Mouse (Mus musculus) myocyte (in vitro differentiated cells): ENCODE results near the gene Mcoln1. TPM values are rescaled to one million over a fixed set of nuclear protein-coding genes. Genes with fewer than 3 reads are reported as not detected.

Experiments
- H3K27me3 ChIP-seq: one replicate; pipeline ENCODE4 v1.6.1; 2011; ENCODE audit not compliant: control insufficient read depth, insufficient read depth, insufficient read length
- H3K36me3 ChIP-seq: one replicate; pipeline ENCODE4 v1.6.1; 2011; ENCODE audit not compliant: control insufficient read depth, insufficient read depth
- H3K4me2 ChIP-seq: one replicate; pipeline ENCODE4 v1.6.1; 2011; ENCODE audit warnings: low read depth, control low read depth
- H3K4me3 ChIP-seq: one replicate; pipeline ENCODE4 v1.5.1; 2011; ENCODE audit warnings: mild to moderate bottlenecking, control low read depth, moderate library complexity
- H3K79me2 ChIP-seq: one replicate; pipeline ENCODE4 v1.6.1; 2011; ENCODE audit not compliant: control insufficient read depth, insufficient read depth
- H3ac ChIP-seq: one replicate; pipeline ENCODE4 v1.6.1; 2011; ENCODE audit not compliant: control insufficient read depth, insufficient read length
- CEBPB ChIP-seq: IDR thresholded peaks from 2 replicates; pipeline ENCODE4 v1.6.1; 2011; ENCODE audit warnings: mild to moderate bottlenecking, moderate library complexity; ENCODE audit not compliant: poor library complexity, insufficient read depth, severe bottlenecking
- MAX ChIP-seq: IDR thresholded peaks from one replicate; pipeline ENCODE4 v1.6.1; 2011; ENCODE audit warnings: low read depth, mild to moderate bottlenecking, control low read depth
- MYOD1 ChIP-seq, 3 experiments: IDR thresholded peaks; one replicate each; pipeline ENCODE4 v1.6.1; 2011; ENCODE audit warnings: control low read depth in 2 of 3, low read depth in 2 of 3, mild to moderate bottlenecking in 2 of 3, moderate library complexity in 1 of 3; ENCODE audit not compliant: insufficient read length in 2 of 3, control insufficient read depth in 1 of 3
- MYOG ChIP-seq, 3 experiments: IDR thresholded peaks; one replicate each; pipeline ENCODE4 v1.6.1; 2011; ENCODE audit warnings: control low read depth in 2 of 3, low read depth in 2 of 3, mild to moderate bottlenecking in 2 of 3; ENCODE audit not compliant: insufficient read length in 2 of 3, control insufficient read depth in 1 of 3, insufficient read depth in 1 of 3
- POLR2AphosphoS2 ChIP-seq: IDR thresholded peaks from one replicate; pipeline ENCODE4 v1.6.1; 2011; ENCODE audit warnings: low read depth, control low read depth; ENCODE audit not compliant: insufficient read length
- REST ChIP-seq: IDR thresholded peaks from one replicate; pipeline ENCODE4 v1.6.1; 2011; ENCODE audit warnings: mild to moderate bottlenecking, control low read depth, moderate library complexity; ENCODE audit not compliant: insufficient read depth, insufficient read length
- SRF ChIP-seq: IDR thresholded peaks from one replicate; pipeline ENCODE4 v1.6.1; 2011; ENCODE audit warnings: low read depth; ENCODE audit not compliant: control insufficient read depth, insufficient read length
- TCF12 ChIP-seq: IDR thresholded peaks from one replicate; pipeline ENCODE4 v1.6.1; 2011; ENCODE audit warnings: mild to moderate bottlenecking, control low read depth; ENCODE audit not compliant: poor library complexity, insufficient read depth, severe bottlenecking
- TCF3 ChIP-seq: IDR thresholded peaks from one replicate; pipeline ENCODE4 v1.6.1; 2011; ENCODE audit warnings: low read depth, control low read depth; ENCODE audit not compliant: insufficient read length
- USF1 ChIP-seq: IDR thresholded peaks from one replicate; pipeline ENCODE4 v1.6.1; 2011; ENCODE audit warnings: low read depth, mild to moderate bottlenecking, control low read depth, moderate library complexity
- polyA plus RNA-seq: library from polyadenylated mRNA; unstranded; fragments of >200 nt; fragmentation: generic; extraction: Trizol; gene quantifications from one replicate; pipeline ENCODE4 v1.2.1, GENCODE M21; 2012; ENCODE audit warnings: missing spikeins

The Mcoln1 gene
- polyA plus RNA-seq, 1 experiment, result 44.1 TPM

- no peaks in the 10 kb centered on the region for H3K27me3 ChIP-seq
- no peak overlapping the region for H3K4me2 ChIP-seq
- H3K36me3 ChIP-seq, result no peaks in the 10 kb centered on the region
- TF ChIP-seq MAX (no peak), TCF3 (no peak), USF1 (no peak), SRF (no peak), CEBPB (no peak), MYOG (IDR thresholded peaks at IDR 0.05; ENCODE audit: control insufficient read depth in 1 of 3, insufficient read depth in 1 of 3, insufficient read length in 2 of 3, low read depth in 2 of 3) (no peak), TCF12 (no peak), POLR2AphosphoS2 (no peak), MYOD1 (IDR thresholded peaks at IDR 0.05; ENCODE audit: control insufficient read depth in 1 of 3, insufficient read length in 2 of 3, low read depth in 2 of 3) (no peak)
- H3ac ChIP-seq, result no peak overlapping the region
- no peak overlapping the region for H3K4me3 ChIP-seq
- H3K79me2 ChIP-seq, result no peaks in the 10 kb centered on the region
These were observed 46.3 kb downstream of the Mcoln1 start for GRCm38 (mm10) chr8:3546511-3546910.

- Histone ChIP-seq H3K4me3 (no peak overlapping the region), H3K79me2 (no peaks in the 10 kb centered on the region), H3ac (no peak overlapping the region), H3K36me3 (no peaks in the 10 kb centered on the region), H3K27me3 (no peaks in the 10 kb centered on the region), H3K4me2 (no peak overlapping the region)
- no peak for TF ChIP-seq MYOD1 (IDR thresholded peaks at IDR 0.05; ENCODE audit: control insufficient read depth in 1 of 3, insufficient read length in 2 of 3, low read depth in 2 of 3)
- TF ChIP-seq REST, result no peak
- no peak for TF ChIP-seq TCF12
- TF ChIP-seq TCF3, result no peak
- TF ChIP-seq USF1, result no peak
These were observed 52.0 kb downstream of the Mcoln1 start for GRCm38 (mm10) chr8:3552240-3552639.

GRCm38 (mm10) chr8:3556114-3556513 is 55.9 kb downstream of the Mcoln1 start:
- no peaks in the 10 kb centered on the region for H3K27me3 ChIP-seq
- no peaks in the 10 kb centered on the region for H3K36me3 ChIP-seq
- no peak overlapping the region for H3ac ChIP-seq
- H3K4me3 ChIP-seq, result no peak overlapping the region
- H3K4me2 ChIP-seq, result no peak overlapping the region
- TF ChIP-seq POLR2AphosphoS2 (no peak), TCF12 (no peak), CEBPB (no peak), TCF3 (no peak)
- H3K79me2 ChIP-seq, result no peaks in the 10 kb centered on the region

Other genes starting within 250 kb of the Mcoln1 start
- 4.6 TPM for gene Insr, start 220.8 kb upstream of the Mcoln1 start, polyA plus RNA-seq
- not detected for gene A430078G23Rik, start 147.0 kb upstream of the Mcoln1 start, polyA plus RNA-seq
- 10.7 TPM for gene Arhgef18, start 107.5 kb upstream of the Mcoln1 start, polyA plus RNA-seq
- gene Pex11g, start 32.8 kb upstream of the Mcoln1 start, polyA plus RNA-seq, result 5.5 TPM
- not detected for gene Tex45, start 29.6 kb upstream of the Mcoln1 start, polyA plus RNA-seq
- 29.2 TPM for gene Zfp358, start 7.3 kb upstream of the Mcoln1 start, polyA plus RNA-seq
- 14.8 TPM for gene Pnpla6, start 14.9 kb downstream of the Mcoln1 start, polyA plus RNA-seq
- 0.05 TPM for gene C330021F23Rik, start 67.5 kb downstream of the Mcoln1 start, polyA plus RNA-seq
- 0.05 TPM for gene Camsap3, start 86.8 kb downstream of the Mcoln1 start, polyA plus RNA-seq
- gene Xab2, start 120.9 kb downstream of the Mcoln1 start, polyA plus RNA-seq, result 44.6 TPM
- gene Pet100, start 121.1 kb downstream of the Mcoln1 start, polyA plus RNA-seq, result 51.7 TPM
- 0.62 TPM for gene Pcp2, start 125.1 kb downstream of the Mcoln1 start, polyA plus RNA-seq
- 7.7 TPM for gene Stxbp2, start 130.5 kb downstream of the Mcoln1 start, polyA plus RNA-seq
- gene Retn, start 155.3 kb downstream of the Mcoln1 start, polyA plus RNA-seq, result not detected
- gene Mcemp1, start 165.3 kb downstream of the Mcoln1 start, polyA plus RNA-seq, result not detected
- gene Fcor, start 171.9 kb downstream of the Mcoln1 start, polyA plus RNA-seq, result 0.32 TPM
- 35.8 TPM for gene Trappc5, start 175.8 kb downstream of the Mcoln1 start, polyA plus RNA-seq
- 0.02 TPM for gene Fcer2a, start 193.7 kb downstream of the Mcoln1 start, polyA plus RNA-seq
- gene Clec4g, start 220.2 kb downstream of the Mcoln1 start, polyA plus RNA-seq, result not detected
- not detected for gene Cd209a, start 248.5 kb downstream of the Mcoln1 start, polyA plus RNA-seq